Mouse (Mus musculus) ES-Bruce4 (cell line): Measurements from ENCODE around the gene Slitrk5. TPM values are rescaled to one million over a fixed set of nuclear protein-coding genes. Genes with fewer than 3 reads are reported as not detected.
"Not testable (repeated sequence)": the region's sequence is repeated elsewhere in the genome, so short reads cannot be mapped to it uniquely, and the experiment has no call there.

Experiments
- H3K27ac ChIP-seq: 2 replicates; pipeline ENCODE4 v1.5.1; 2012; ENCODE audit warnings: low read length, inconsistent platforms; ENCODE audit not compliant: insufficient read depth
- H3K27me3 ChIP-seq: 2 replicates; pipeline ENCODE4 v1.6.1; 2012; ENCODE audit warnings: mild to moderate bottlenecking, low read length, inconsistent platforms; ENCODE audit not compliant: control insufficient read depth, poor library complexity, insufficient read depth, severe bottlenecking
- H3K36me3 ChIP-seq: 2 replicates; pipeline ENCODE4 v1.6.1; 2012; ENCODE audit warnings: inconsistent platforms, mild to moderate bottlenecking, low read length, moderate library complexity; ENCODE audit not compliant: control insufficient read depth, poor library complexity, insufficient read depth, severe bottlenecking
- H3K4me1 ChIP-seq: one replicate; pipeline ENCODE4 v1.8.1; 2011; ENCODE audit warnings: low read length; ENCODE audit not compliant: control insufficient read depth, insufficient read depth
- H3K4me3 ChIP-seq: 2 replicates; pipeline ENCODE4 v1.5.1; 2011; ENCODE audit warnings: low read depth, mild to moderate bottlenecking, low read length
- H3K9ac ChIP-seq: 2 replicates; pipeline ENCODE4 v1.6.1; 2012; ENCODE audit warnings: low read depth, mild to moderate bottlenecking, inconsistent platforms; ENCODE audit not compliant: poor library complexity, severe bottlenecking
- H3K9me3 ChIP-seq: replicated peaks from 2 replicates; pipeline ENCODE4 v1.6.1; 2012; ENCODE audit warnings: mild to moderate bottlenecking, low read length, inconsistent platforms; ENCODE audit not compliant: control insufficient read depth, poor library complexity, insufficient read depth, severe bottlenecking
- CTCF ChIP-seq: IDR thresholded peaks from one replicate; pipeline ENCODE4 v1.8.1; 2011; ENCODE audit warnings: low read depth, low read length
- EP300 ChIP-seq: IDR thresholded peaks from 2 replicates; pipeline ENCODE4 v1.6.1; 2011; ENCODE audit warnings: low read depth, low read length; ENCODE audit not compliant: insufficient read depth
- POLR2A ChIP-seq: IDR thresholded peaks from one replicate; pipeline ENCODE4 v1.8.1; 2011; ENCODE audit warnings: low read length; ENCODE audit not compliant: insufficient read depth
- polyA plus RNA-seq: library from polyadenylated mRNA; stranded (reverse); fragments of >200 nt; gene quantifications from 2 replicates; pipeline ENCODE4 v1.2.4, GENCODE M21; 2011; ENCODE audit warnings: low read depth; ENCODE audit not compliant: missing spikeins, insufficient read depth, insufficient read length

The Slitrk5 gene
- polyA plus RNA-seq, 1 experiment: 1.3 TPM

- no peak overlapping the region for H3K27ac ChIP-seq
- no peak overlapping the region for H3K4me3 ChIP-seq
- H3K36me3 ChIP-seq: no peaks in the 10 kb centered on the region
- H3K9me3 ChIP-seq: no peaks in the 10 kb centered on the region
- H3K27me3 ChIP-seq: peaks cover 3% of the 10 kb centered on the region; the same call in 1 of the 2 replicates
- no peaks in the 10 kb centered on the region for H3K4me1 ChIP-seq
- no peak overlapping the region for H3K9ac ChIP-seq
- no peak for TF ChIP-seq CTCF
- no peak for TF ChIP-seq POLR2A
- TF ChIP-seq EP300: no peak
Measured at GRCm38 (mm10) chr14:111677361-111678070, 2.6 kb downstream of the Slitrk5 start.

- H3K9ac ChIP-seq: no peak overlapping the region
- TF ChIP-seq POLR2A: no peak
- TF ChIP-seq CTCF: no peak
- no peak for TF ChIP-seq EP300
- no peaks in the 10 kb centered on the region for H3K36me3 ChIP-seq
- H3K4me1 ChIP-seq: no peaks in the 10 kb centered on the region
- peaks cover 6% of the 10 kb centered on the region; the same call in 1 of the 2 replicates for H3K27me3 ChIP-seq
- H3K4me3 ChIP-seq: no peak overlapping the region
- H3K9me3 ChIP-seq: no peaks in the 10 kb centered on the region
- no peak overlapping the region for H3K27ac ChIP-seq
Measured at GRCm38 (mm10) chr14:111680271-111680670, 5.4 kb downstream of the Slitrk5 start.

- H3K27me3 ChIP-seq: peaks cover 6% of the 10 kb centered on the region; the same call in 1 of the 2 replicates
- peak overlapping the region; percentile 60 for H3K4me3 ChIP-seq
- H3K36me3 ChIP-seq: no peaks in the 10 kb centered on the region
- H3K9ac ChIP-seq: peak overlapping the region; percentile 40; the same call in 1 of the 2 replicates
- no peak for TF ChIP-seq CTCF
- TF ChIP-seq EP300: no peak
- TF ChIP-seq POLR2A: no peak
- H3K9me3 ChIP-seq: no peaks in the 10 kb centered on the region
- H3K27ac ChIP-seq: no peak overlapping the region
- H3K4me1 ChIP-seq: no peaks in the 10 kb centered on the region
Measured at GRCm38 (mm10) chr14:111681092-111681708, 6.3 kb downstream of the Slitrk5 start.

GRCm38 (mm10) chr14:111681773-111682172, 6.9 kb downstream of the Slitrk5 start:
- H3K4me1 ChIP-seq: no peaks in the 10 kb centered on the region
- peak overlapping the region; percentile 60 for H3K4me3 ChIP-seq
- no peaks in the 10 kb centered on the region for H3K36me3 ChIP-seq
- peak overlapping the region; percentile 40; the same call in 1 of the 2 replicates for H3K9ac ChIP-seq
- H3K27me3 ChIP-seq: peaks cover 6% of the 10 kb centered on the region; the same call in 1 of the 2 replicates
- H3K9me3 ChIP-seq: no peaks in the 10 kb centered on the region
- no peak overlapping the region for H3K27ac ChIP-seq
- no peak for TF ChIP-seq POLR2A
- no peak for TF ChIP-seq EP300
- TF ChIP-seq CTCF: no peak

GRCm38 (mm10) chr14:111683543-111683942, 8.6 kb downstream of the Slitrk5 start:
- no peak overlapping the region for H3K27ac ChIP-seq
- H3K4me1 ChIP-seq: no peaks in the 10 kb centered on the region
- peaks cover 6% of the 10 kb centered on the region; the same call in 1 of the 2 replicates for H3K27me3 ChIP-seq
- H3K9ac ChIP-seq: no peak overlapping the region
- H3K4me3 ChIP-seq: no peak overlapping the region
- no peaks in the 10 kb centered on the region for H3K9me3 ChIP-seq
- no peaks in the 10 kb centered on the region for H3K36me3 ChIP-seq
- TF ChIP-seq EP300 (no peak), POLR2A (no peak), CTCF (no peak)

- not testable (repeated sequence) for H3K36me3 ChIP-seq, H3K4me1 ChIP-seq, H3K27ac ChIP-seq, H3K9me3 ChIP-seq, H3K4me3 ChIP-seq, H3K27me3 ChIP-seq, H3K9ac ChIP-seq
Measured at GRCm38 (mm10) chr14:111690139-111690538, 15.2 kb downstream of the Slitrk5 start.
